Mouse (Mus musculus): ENCODE results near the gene 1110059E24Rik.

- TF ChIP-seq CTCF (IDR thresholded peaks at IDR 0.05; ENCODE audit: low read depth) (no peak), EP300 (IDR thresholded peaks at IDR 0.05; ENCODE audit: low read depth) (no peak)
These were observed 88.3 kb downstream of the 1110059E24Rik start for GRCm38 (mm10) chr19:21564461-21564797.

Measured in liver, embryonic 14.5 days (tissue).